Mouse (Mus musculus): ENCODE measurements around the gene Rusc1.

DNA sequence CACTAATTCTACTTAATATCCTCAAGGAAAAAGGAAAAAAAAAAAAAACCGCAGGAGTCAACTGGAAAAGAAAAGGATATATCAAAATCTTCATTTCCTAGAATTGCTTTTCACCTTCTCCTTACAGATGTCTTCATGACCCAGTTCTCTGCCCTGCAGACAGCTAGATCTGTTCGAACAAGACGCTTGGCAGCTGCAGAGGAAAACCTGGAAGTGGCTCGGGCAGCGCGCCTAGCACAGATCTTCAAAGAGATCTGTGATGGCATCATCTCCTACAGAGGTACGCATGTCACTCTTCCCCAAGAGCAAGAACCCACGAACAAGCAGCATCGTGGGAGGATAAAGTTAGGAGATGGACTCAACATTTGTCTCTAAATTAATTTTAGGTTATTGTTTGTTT lies 34.8 kb downstream of the Rusc1 start:
- TF ChIP-seq CTCF (IDR thresholded peaks at IDR 0.05; ENCODE audit: control insufficient read depth, insufficient read depth, low read length) (no peak), POLR2A (IDR thresholded peaks at IDR 0.05; ENCODE audit: borderline replicate concordance, control insufficient read depth, low read depth, low read length) (no peak)

All from bone marrow, adult 2 months (tissue).